Mouse (Mus musculus) thymus, postnatal 14 days (tissue): ENCODE data around the gene Fhit.
A peak's percentile ranks its signal among the peaks of the same experiment; 100 is the strongest.
"Not testable (repeated sequence)": the region's sequence is repeated elsewhere in the genome, so short reads cannot be mapped to it uniquely, and the experiment has no call there.

Experiments used
- DNase-seq: peaks from one replicate; pipeline ENCODE4 v3.0.0; 2021

The Fhit gene

DNA sequence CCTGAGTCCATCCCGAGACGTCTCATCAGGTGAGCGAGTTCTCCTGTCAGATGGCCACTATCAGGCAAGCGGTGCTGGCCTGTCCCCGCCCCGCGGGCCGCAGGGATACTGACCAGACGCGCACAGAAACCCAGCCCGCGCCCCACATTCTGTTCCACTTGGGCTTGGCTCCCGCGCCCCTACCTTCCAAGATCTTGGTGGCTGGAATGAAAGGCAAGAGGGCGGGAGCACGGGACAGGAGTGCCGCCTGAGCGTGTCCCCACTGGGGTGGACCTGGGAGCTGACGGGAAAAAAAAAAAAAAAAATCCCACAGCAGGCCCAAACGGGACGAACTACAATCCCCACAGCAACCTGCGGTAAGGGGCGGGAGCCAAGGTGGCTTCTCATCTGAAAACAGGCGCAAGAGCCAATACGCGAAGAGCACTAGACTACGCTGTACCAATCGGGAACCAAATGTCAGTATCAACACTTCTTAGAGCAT, at the start of gene Fhit:
Gene Fhit (minus strand): TSS at position 285 of the 481 bp plus-strand sequence.
- peak; percentile 80 for DNase-seq

DNA sequence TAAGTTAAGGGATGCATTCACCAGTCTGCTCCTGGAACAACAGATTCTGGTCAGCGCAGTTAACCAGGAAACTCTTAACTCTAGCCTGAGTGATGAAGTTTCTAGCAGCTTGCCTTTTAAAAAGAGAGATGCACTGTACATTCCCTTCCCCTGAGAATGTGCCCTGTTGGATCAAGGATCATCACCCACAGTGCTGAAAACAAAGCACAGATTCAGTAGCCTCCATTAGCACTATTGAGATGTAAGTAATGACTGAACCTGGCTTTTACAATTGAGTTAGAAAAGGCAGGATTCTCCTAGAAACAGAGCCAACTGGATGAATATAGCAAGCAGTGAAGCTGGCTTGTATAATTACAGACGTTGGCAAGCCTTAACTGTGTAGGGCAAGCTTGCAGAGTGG, 45.0 kb upstream of the Fhit start:
- no peak for DNase-seq

DNA sequence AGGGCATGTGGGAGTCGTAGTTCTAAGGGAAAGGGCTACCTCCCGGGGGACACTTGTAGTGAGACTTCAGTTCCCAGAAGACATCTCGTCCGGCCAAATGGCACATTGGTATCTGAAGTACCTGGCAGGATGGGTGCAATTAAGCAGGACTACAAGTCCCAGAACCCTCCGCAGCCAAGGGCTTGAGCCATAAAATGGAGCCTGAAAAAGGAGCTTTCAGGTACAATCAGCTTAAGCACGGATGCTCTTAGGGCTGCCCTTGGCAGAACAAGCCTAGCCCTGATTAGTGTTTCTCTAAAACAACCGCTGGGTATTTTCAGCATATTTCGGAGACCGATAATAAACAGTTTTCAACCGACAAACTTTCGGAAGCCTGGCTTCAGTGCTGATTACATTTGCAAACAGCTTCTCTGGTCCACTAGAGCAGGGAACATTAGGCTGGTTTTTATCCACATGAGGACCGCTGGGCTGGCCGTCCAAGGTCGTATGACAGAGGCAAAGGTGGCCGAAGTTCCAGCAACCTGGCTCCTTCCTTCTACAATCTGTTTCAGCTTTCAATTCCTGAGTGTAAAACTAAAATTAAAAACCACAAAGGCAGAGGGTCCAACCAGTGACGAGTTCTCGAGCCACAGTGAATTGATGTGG, 907 bp downstream of the Fhit start:
- peak; percentile 59 for DNase-seq

DNA sequence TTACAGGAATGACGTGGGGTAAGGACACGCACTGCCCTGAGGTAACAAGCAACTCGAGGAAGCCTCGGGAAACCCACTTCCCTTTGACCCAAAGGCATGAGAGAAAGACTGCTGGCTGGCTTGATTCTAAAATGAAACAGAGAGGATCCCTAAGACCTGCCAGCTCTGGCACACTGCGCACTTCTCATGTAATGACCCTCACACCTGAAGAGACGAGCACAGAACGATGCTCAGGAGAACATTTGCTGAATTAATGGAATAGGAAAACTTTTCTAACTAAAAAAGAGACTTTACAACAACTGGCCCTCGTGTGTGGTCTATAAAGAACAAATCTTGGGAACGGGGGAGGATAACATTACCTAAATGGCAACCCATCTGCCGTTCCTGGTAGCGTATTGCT, 2.2 kb downstream of the Fhit start:
- DNase-seq, result no peak

DNA sequence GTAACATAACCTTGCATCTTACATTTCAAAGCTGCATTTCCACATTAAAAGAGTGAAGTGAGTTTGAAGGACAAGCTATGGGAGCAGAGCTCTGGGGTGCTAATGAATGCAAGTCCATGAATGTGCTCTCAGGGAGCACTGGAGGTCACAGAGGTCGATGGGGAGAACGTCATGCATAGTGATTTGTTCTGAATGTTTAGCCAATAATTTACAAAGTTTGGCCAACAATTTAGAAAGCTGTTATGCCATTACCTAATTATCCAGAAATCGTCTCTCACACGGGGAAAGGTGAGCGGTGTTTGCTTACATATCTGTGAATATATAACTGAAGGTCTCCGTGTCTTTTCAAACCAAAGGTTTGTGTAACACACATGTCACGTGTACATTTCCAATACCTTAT, 2.8 kb downstream of the Fhit start:
- no peak for DNase-seq

DNA sequence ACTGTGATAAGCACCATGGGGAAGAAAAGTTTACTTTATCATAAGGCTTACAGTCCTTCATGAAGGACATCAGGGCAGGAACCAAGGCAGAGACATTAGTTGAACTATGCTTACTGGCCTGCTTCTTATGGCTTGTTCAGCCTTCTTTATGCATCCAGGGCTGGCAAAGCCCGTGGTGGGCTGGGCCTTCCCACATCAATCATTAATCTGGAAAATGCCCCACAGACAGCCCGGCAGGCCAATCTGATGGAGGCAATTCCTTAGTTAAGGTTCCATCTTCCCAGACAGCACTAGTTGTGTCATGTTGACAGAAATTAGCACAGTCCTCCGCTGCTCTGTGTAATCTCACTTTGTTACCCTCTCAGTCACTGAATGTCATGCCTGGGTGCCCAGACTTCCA, 4.1 kb downstream of the Fhit start:
- no peak for DNase-seq

DNA sequence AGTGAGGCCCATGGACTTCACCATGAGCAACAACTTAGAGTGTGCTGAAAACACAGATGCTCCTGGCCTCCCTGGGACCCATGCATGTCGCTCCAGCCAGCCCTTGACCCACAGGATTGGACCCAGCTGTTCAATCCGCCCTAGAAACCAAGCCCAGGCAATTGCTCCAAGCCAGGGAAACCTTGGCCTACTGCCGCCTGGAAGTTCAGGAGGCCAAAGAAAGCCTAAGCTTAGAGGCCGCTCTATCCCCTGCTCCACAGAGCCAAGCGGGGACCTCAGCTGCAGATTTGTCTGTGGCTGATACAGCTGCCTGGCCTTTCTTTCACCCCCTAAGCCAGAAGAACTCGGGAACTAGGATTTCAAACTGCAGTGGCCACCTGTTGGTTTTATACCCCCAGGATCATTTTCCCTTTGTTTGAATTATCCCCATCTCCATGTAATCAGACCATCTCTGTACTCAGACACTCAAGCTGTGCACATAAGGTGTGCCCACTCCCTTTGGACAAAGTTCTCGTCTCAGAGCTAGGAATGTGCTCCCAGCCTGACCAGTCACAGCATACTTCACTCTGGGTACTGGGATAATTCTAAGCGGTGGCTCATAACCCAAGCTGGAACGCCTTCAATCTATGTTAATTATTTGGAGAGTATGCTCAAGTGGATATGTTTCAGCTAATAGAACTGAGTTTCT, 10.1 kb downstream of the Fhit start:
- DNase-seq, result no peak

DNA sequence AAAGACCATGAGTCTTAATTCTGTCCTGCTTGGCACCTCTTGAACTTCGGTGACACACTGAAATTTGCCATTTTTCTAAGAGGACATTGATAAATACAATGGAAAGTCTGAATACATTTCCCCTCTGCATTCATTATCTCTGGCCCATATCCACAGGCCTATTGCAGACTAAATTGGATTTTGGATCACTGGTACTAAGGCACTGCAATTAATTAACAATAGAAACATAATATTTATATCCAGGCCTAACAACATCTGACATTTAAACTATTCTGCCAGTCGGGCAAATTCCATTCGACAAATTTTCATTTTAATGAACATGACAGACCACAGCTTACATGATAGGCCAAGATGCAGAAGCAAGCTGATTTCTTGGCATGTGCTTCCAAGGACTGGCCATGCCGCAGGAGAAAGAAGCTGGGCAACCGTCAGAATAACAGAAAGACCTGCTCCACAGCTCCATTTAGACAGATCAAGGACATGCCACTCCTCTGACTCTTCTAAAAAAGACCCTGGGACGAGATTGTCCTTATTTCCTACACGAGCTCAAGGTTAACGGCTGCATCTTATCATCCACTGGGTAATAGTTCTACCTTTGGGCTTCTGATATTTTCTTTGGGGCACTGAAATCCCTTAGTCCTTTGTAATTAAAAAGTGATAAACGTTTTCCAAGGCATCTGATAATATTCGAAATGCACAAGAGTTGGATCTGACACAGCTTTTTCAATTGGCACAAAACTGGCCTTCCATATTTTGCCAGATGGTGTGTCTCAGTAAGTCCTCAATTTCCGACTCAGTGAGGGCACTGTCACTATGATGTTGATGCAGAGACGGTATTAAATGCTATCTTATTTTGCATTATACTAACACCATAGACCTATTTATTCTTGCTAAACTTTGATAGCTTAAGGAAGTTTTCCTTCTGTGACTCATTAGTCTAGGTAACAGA, 27.8 kb downstream of the Fhit start:
- DNase-seq, result no peak

DNA sequence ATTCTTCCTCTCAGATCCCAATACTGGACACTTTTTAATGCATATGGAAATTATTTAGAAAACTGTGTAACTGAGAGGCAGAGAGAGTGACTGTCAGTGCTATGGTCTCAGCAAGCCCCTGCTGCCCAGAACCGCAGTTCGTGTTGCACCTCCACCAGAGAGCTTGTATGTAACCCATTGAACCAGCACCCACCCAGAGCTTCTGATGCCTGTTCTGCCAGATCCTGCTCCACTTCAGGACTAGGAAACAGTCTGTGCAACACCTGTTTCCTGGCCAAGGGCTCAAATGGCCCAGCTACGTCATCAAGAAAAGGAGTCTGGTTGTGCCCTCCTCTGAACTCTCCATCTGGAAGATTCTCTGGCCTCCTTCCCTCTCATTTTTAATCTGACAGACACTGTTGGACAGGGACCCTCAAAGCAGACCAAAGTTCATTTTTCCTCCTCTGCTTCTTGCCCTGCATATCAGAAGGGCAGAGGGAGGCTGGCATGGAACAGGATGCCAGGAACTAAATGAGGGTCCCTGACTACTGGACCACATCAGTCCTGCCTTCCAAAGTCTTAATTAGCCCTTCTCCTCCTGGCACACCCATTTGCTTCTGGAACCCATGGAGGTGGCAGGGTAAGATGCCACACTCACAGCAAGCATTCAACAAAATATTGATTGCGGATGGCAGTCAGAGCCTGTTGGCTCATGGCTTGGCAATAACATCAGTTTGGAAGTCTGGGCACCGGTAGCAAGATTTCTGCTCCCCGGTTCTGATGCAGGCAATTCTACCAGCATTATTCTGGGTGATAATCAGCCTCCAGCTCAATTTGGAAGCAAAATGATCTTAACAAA, 29.0 kb downstream of the Fhit start:
- no peak for DNase-seq

DNA sequence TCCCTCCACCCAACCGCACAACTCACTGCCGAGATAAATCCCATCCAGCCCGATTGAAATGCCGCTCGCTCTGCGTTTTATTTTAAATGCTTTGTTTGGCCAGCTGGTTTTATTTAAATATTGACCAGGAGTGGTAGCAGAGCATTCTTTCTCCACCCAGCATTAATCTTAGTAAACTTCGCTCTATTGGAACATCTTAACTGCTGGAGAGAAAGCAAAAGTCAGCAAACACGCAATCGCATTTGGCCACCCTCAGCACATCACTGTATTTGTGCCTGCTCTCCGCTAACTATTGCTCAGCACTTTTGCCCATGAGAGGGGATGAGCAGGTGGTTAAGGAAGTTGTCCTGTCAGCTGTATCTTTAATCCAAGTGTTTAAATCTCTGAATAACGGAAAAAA, 36.7 kb downstream of the Fhit start:
- no peak for DNase-seq

DNA sequence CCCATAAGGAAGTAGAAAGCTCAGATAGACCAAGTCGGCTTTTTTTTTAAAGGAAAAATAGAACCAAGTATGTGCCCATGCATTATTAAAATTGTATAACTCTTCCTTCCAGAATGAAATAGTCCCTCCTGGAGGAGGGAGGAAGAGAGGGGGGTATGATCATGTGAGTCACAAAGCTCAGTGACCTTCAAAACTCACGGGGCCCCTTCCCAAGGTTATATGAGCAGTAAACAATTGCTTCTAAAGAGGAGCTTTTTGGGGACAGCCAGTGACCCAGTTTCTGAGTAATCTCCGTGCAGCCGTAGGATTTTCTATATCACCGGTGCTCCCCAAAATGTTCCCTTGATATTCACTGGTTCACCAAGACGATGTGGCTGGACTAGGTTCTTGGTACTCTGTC, 42.8 kb downstream of the Fhit start:
- no peak for DNase-seq

DNA sequence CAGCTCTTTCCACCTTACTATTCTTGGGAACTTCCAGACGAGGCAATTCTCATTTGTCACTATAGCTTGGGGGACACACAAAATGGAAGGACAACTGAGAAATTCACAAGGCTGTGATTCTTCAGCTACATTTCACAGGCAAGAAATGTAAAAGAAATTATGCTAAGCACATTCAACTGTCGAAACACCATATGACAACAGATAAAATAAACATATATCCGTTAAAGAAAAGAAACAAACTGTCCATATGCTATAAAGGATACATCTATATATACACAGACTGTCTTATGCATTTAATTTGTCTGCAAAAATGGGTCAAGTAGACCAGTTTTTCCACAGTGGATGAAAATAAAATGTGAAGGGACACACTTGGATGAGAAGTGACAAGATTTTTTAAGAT, 76.2 kb downstream of the Fhit start:
- DNase-seq, result no peak

DNA sequence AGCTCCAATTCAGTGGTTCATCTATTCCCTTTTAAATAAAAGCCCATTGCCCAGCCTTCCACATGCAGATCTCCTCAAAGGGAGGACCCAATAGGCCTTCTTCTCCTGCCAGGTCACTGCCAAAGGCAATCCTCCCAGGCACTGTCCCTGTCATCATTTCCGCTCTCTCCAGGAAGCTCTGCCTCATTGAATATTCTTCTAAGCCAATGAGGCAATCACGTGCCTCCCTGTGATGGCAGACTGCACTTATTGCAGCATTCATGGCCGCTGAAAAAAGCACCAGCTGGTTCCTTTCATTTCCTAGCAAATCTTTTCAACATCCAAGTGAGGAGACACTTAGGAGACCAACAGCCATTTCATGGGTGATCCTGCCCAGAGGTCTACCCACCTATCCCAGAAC, 77.9 kb downstream of the Fhit start:
- DNase-seq, result no peak

DNA sequence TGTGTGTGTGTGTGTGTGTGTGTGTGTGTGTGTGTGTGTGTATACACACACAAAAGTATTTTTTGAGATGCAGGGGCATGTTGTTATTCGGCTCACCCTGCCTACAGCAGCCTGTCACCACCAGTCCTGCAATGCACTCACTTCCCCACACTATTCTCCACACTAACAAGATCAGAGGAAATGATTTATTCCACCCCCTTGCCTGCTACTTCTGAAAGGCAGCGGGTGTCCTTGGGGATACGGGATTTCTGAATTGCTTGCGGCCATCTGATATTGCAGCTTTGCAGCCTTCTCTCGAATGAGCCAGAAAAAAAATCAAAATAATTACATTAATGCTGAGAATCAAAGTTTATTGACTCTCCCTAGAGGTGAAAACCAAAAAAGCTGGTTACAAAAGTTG, 78.4 kb downstream of the Fhit start:
- DNase-seq, result no peak

DNA sequence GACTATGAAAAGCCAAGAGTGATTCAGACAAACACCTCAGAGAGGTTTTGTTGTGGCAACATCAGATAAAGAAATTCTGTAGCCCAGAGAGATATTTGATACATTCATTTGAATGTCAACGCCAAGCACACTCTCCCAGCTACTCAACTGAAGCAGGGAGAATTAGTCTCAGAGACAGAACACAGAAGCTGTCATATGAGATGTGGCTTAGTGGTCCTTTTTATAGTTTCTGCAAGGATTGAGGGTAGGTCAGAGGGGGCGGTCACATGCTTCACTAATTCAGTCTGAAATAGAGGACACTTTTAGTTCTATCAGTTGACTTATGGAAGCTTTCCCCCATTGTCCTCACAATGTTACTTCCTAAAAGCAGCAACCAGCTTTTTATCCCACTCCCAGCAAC, 98.2 kb downstream of the Fhit start:
- no peak for DNase-seq

DNA sequence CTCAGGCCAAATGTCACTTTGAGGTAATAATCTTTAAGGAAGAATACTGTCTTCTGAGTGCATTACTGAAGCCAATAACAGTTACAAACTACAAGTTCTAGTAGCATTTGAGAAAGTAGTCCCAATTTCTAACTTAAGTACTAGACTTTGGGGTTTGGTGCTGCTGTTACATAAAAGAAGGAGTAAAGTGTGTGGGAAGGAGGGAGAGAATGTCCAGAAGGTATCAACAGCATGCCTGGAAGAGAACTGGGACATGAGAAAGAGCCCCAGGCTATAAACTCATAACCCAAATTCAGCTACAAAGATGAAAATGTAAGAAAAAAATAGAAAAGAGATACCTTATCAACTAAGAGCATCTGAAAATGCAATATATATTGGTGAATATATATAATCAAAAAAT, 101.6 kb downstream of the Fhit start:
- no peak for DNase-seq

DNA sequence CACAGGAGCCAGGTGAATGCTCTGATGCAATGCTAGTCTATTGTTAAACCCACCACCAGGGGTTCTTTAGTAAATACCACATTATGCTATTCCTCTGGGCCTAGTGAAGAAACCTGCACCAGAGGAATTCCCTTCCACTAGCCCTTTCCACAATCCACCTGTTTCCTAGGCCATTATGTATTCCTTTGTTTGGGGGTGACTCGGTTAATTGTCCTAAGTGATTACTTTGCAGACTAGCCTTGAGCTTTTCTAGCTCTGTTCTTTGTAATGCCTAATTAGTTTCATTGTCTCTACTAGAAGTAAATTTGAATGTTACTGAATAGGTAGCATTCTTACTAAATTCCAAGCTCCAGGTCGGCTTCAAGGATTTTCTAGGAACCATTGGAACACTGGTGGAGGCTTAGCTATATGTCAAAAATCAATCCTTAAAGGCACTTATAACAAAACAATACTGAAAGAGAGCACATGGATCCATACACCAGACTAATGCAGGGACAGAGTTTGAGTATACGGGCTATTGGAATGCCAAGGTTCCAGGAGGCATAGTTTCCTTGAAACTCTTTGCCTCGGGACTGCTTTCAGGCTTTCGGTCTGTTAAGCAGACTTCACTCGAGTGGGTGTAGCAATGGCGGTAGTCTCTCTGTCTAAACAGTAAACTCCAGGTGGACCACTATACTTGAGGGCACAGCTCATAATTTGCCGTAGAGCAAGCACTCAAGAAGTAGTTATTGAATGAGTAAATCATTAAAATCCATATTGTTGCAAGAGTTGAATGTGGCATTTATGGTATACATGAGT, 122.1 kb downstream of the Fhit start:
- DNase-seq, result not testable (repeated sequence)

DNA sequence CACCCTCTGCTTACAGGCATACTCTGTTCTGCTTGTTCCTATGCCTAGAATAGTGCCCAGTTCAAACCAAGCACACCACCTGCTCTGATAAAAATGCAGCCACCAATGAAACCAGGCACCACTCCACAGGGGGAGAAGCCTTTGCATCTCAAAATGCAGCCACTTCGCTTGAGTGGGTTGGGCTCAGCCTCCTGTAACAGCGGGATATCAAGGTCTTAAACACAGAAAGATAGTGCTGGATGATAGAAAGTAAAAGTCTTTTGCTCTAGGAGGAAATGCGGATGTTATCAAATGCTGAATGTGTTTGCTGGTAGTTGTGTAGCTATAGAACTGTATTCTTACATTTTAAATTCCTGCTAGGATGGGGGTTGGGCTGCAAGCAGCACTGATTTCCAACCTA, 140.4 kb downstream of the Fhit start:
- no peak for DNase-seq

DNA sequence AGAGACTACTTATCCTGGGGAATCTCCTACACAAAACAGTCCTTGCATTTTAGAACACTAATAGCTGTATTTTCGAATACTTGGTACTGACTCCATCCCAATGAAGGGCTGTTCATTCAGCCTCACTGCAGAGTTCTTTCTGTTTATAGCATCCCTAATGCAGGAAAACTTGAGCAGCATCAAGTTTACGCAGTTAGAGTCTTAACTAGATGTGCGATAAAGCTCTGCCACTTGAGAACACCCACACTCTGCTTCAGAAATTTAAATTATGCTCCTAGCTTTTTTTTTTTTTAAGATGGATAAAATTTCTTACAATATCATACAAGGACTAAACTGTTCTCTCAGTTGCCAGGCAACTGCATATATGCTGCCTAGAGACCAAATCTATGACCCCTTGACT, 183.2 kb downstream of the Fhit start:
- DNase-seq, result no peak

DNA sequence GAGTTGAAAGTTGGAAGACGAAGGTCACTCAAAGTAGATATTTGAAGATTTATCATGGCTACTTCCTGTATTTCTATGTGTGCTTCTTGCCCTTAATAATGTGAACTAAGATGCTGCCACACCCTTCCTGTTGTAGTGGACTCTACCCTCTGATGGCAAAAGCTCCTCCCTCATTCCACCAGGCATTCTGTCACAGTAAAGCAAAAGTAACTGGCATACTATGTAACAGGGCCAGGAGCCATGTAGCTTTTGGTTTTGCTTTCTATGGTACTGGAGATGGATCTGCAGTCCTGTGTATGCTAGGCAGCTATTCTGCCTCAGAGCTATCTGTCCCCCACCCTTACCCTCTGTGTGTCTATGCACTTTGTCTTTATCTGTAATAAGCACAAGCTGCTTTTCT, 220.2 kb downstream of the Fhit start:
- no peak for DNase-seq

DNA sequence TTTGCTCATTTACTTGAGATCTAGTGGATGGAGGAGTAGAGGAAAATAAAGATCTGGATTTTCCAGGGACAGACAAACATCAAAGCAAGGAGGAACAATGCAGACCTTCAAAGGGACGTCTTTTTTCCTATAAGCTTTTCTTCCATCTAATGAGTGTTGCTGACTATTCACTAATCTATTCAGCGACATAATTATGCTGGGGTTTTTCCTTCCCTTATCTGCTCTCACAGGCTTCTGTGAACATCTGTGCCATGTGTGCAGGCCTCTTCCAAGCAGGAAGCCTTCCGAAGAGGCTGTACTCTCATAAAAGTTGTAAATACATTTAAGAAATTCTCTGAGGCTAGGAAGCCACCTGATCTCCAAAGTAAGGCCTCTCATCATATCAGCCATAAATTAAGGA, 228.2 kb downstream of the Fhit start:
- DNase-seq, result no peak
